Mouse (Mus musculus) MEL (cell line): ENCODE measurements around the gene Gm2897. TPM values are rescaled to one million over a fixed set of nuclear protein-coding genes. Genes with fewer than 3 reads are reported as not detected.
"Not testable (repeated sequence)": the region's sequence is repeated elsewhere in the genome, so short reads cannot be mapped to it uniquely, and the experiment has no call there.

ENCODE experiments used
- DNase-seq: peaks from one replicate; pipeline ENCODE4 v3.0.0; 2011; ENCODE audit warnings: low read depth, low spot score
- H3K27ac ChIP-seq: 2 replicates; pipeline ENCODE4 v1.5.1; 2012; ENCODE audit warnings: low read depth, mild to moderate bottlenecking, control low read depth, low read length, moderate library complexity; ENCODE audit not compliant: control insufficient read depth
- H3K27me3 ChIP-seq, 2 experiments: fragments of 150-350 bp in 1 of 2; sonication (generic) in 1 of 2; 2 replicates each; pipeline ENCODE4 v1.6.1; 2012; ENCODE audit warnings: low read length in 2 of 2, mild to moderate bottlenecking in 2 of 2, improper control_type of control experiment in 1 of 2, moderate library complexity in 1 of 2; ENCODE audit not compliant: insufficient read depth in 2 of 2, control insufficient read depth in 1 of 2
- H3K36me3 ChIP-seq, 2 experiments: 2 replicates each; pipeline ENCODE4 v1.6.1; 2012 to 2014; ENCODE audit warnings: low read length in 2 of 2, improper control_type of control experiment in 1 of 2, inconsistent platforms in 1 of 2, mild to moderate bottlenecking in 1 of 2; ENCODE audit not compliant: insufficient read depth in 2 of 2, control insufficient read depth in 1 of 2
- H3K4me1 ChIP-seq, 2 experiments: fragments of 150-350 bp in 1 of 2; sonication (generic) in 1 of 2; 2 replicates each; pipeline ENCODE4 v1.6.1; 2012; ENCODE audit warnings: low read length in 2 of 2, improper control_type of control experiment in 1 of 2, mild to moderate bottlenecking in 1 of 2; ENCODE audit not compliant: insufficient read depth in 2 of 2, control insufficient read depth in 1 of 2
- H3K4me3 ChIP-seq, 2 experiments: fragments of 150-350 bp in 1 of 2; sonication (generic) in 1 of 2; 2 replicates each; pipeline ENCODE4 v1.5.1; 2012; ENCODE audit warnings: low read depth in 2 of 2, low read length in 2 of 2, mild to moderate bottlenecking in 2 of 2, moderate library complexity in 2 of 2, control low read depth in 1 of 2, improper control_type of control experiment in 1 of 2; ENCODE audit not compliant: control insufficient read depth in 1 of 2, insufficient read depth in 1 of 2
- H3K79me2 ChIP-seq: 2 replicates; pipeline ENCODE4 v1.6.1; 2012; ENCODE audit warnings: mild to moderate bottlenecking, low read length, moderate library complexity; ENCODE audit not compliant: control insufficient read depth, poor library complexity, insufficient read depth
- H3K9ac ChIP-seq: 2 replicates; pipeline ENCODE4 v1.6.1; 2012; ENCODE audit warnings: low read depth, mild to moderate bottlenecking, control low read depth, low read length, moderate library complexity; ENCODE audit not compliant: control insufficient read depth, poor library complexity, severe bottlenecking
- H3K9me3 ChIP-seq: fragments of 150-350 bp; sonication (generic); replicated peaks from 2 replicates; pipeline ENCODE4 v1.6.1; 2012; ENCODE audit warnings: mild to moderate bottlenecking, low read length, improper control_type of control experiment, moderate library complexity; ENCODE audit not compliant: insufficient read depth
- polyA plus RNA-seq, 2 experiments: library from polyadenylated mRNA; stranded (reverse) in 1 of 2; unstranded in 1 of 2; fragments of >175 nt in 1 of 2; fragments of >200 nt in 1 of 2; gene quantifications; 2 replicates each; pipeline versions ENCODE4 v1.2.1 to v1.2.4; 2012; ENCODE audit warnings: low replicate concordance in 2 of 2, low read depth in 1 of 2; ENCODE audit not compliant: insufficient read length in 2 of 2, insufficient read depth in 1 of 2, missing spikeins in 1 of 2
- total RNA-seq: library from RNA; depleted of rRNA; stranded (reverse); fragments of 300-350 nt; gene quantifications from 2 replicates; pipeline ENCODE4 v1.2.3, GENCODE M21; 2012; rRNA removed

Gene Gm2897
- total RNA-seq = not detected in 2 replicates
- not detected for polyA plus RNA-seq

DNA sequence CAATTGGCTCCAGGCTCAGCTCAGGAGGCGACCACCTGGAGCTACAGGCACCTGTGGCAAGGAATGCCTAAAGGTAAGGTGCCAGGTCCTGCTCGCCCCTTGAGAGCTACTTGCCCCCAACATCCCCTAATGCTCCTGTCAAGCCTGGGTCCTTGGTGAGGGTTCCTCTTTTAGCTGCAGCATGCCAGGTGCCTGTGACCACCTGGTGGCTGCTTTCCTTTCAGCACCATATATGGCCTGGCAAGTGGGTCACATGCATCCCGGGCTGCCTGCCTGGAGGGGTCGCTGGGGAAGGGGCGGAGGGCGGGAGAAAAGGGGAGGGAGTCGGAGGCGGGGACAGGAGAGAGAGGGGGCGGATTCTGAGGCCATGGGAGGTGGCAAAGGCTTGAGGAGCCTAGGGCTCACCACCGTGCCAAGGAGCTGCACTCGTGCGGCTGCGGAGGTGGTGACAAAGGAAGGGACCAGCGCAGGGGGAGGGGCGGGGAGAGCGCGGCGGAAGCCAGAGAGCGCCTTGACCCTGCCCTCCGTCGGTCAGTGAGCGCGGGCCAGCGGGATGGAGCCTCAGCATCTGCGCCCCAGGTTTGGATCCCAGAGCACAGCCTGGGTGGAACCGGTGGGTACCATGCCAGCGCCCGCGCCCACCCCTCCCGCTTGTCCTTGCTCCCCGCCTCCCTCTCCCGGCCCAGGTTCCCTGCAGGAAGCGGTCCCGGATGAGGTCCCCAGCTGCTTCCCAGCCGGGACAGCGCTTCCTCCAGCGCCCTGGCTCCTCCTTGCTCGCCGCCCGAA, at the start of gene Gm2897:
Gene Gm2897 (plus strand): TSS at position 559 of the 786 bp plus-strand sequence.
- H3K27me3 ChIP-seq, H3K36me3 ChIP-seq, H3K9me3 ChIP-seq, DNase-seq, H3K4me3 ChIP-seq, H3K79me2 ChIP-seq, H3K27ac ChIP-seq, H3K9ac ChIP-seq, H3K4me1 ChIP-seq: not testable (repeated sequence)

DNA sequence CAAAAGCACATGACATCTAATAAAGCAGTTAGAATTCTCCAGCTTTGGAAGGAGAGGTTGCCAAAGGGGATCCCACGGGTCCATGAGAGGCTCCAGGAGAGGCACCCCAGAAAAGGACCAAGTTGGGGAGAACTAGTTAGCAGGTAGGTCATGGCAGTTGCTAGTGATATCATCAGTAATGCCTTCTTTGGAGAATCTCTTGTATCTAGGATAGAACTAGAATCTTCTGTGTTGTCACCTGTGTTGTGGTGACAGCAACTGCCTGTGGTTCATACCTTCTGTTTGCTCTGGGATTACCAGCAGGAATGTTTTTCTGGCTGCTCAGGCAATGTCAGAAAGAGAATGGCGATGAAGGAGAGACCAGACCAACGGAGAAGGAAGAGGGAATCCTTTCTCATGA, 19.4 kb upstream of the Gm2897 start, which contains the start of gene Gm2888:
Gene Gm2888 (plus strand): TSS at position 301 of the 400 bp plus-strand sequence.
- not testable (repeated sequence) for H3K4me3 ChIP-seq, H3K27me3 ChIP-seq, H3K4me1 ChIP-seq, H3K79me2 ChIP-seq, DNase-seq, H3K36me3 ChIP-seq, H3K9me3 ChIP-seq, H3K27ac ChIP-seq, H3K9ac ChIP-seq

DNA sequence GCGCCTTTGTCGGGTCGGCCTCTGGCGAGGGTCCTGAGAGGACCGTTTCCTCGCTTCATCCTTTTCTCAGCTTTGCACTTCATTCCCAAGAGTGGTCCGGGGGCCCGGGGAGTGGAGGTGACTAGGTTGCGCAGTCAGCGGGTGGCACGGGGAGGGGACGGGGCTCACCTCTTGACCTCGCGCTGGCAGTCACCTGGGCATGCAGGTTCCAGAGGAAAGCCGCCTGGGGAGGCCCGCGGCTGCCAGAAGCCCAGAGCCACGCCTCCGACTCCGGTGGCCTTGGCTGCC, 372 bp downstream of the Gm2897 start:
- H3K4me3 ChIP-seq = not testable (repeated sequence)

DNA sequence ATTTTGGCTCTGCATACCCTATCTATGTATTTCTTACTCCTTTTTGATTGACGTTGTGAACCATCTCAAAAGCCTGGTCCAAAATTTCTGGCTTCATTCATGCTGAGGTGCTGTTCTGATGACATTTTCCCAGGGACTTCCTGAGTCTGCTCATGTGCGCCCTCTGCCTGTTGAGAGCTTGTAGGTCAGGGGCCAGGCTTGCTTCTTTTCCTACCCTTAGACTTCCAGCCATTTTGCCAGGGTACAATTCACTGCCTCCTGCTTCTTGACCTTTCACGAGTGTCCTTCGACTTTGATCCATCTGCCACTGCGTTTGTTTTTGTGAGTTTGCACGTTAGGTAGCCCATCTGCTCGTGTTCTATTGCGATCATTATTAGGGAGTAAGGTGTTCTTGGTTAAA, 1.0 kb downstream of the Gm2897 start:
- not testable (repeated sequence) for H3K36me3 ChIP-seq, DNase-seq, H3K4me1 ChIP-seq, H3K27me3 ChIP-seq, H3K9ac ChIP-seq, H3K4me3 ChIP-seq, H3K79me2 ChIP-seq, H3K27ac ChIP-seq, H3K9me3 ChIP-seq

More for the DNA sequence above, 372 bp downstream of the Gm2897 start:
- not testable (repeated sequence) for H3K27me3 ChIP-seq, DNase-seq, H3K4me1 ChIP-seq, H3K9ac ChIP-seq, H3K27ac ChIP-seq, H3K36me3 ChIP-seq, H3K9me3 ChIP-seq, H3K79me2 ChIP-seq

DNA sequence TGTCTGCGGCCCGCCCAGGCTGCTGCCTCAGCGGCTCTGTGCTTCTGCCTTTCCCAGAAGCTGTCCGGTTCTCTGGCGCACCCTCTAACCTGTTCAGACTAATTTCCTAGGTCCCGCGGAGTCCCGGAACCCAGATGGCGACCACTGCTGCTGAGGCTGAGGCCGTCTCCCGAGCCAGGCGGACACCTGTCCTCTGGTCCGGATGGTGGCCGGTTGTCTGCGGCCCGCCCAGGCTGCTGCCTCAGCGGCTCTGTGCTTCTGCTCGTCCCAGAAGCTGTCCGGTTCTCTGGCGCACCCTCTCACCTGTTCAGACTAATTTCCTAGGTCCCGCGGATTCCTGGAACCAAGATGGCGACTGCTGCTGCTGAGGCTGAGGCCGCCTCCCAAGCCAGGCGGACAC, 67.0 kb downstream of the Gm2897 start:
- not testable (repeated sequence) for H3K4me1 ChIP-seq, H3K9ac ChIP-seq, H3K27ac ChIP-seq, H3K4me3 ChIP-seq, H3K9me3 ChIP-seq, H3K36me3 ChIP-seq, DNase-seq, H3K79me2 ChIP-seq, H3K27me3 ChIP-seq

Other genes with a start within 250 kb of the Gm2897 start
- not detected in 2 replicates for gene Gm2888, start 19.3 kb upstream of the Gm2897 start, total RNA-seq
- not detected for gene Gm2888, start 19.3 kb upstream of the Gm2897 start, polyA plus RNA-seq
- not detected in 2 replicates for gene Gm10340, start 84.7 kb downstream of the Gm2897 start, total RNA-seq
- not detected for gene Gm10340, start 84.7 kb downstream of the Gm2897 start, polyA plus RNA-seq
- not detected in 2 replicates for gene Gm5795, start 139.0 kb downstream of the Gm2897 start, total RNA-seq
- not detected for gene Gm5795, start 139.0 kb downstream of the Gm2897 start, polyA plus RNA-seq
- not detected in 2 replicates for gene D830030K20Rik, start 159.2 kb downstream of the Gm2897 start, total RNA-seq
- gene D830030K20Rik, start 159.2 kb downstream of the Gm2897 start, polyA plus RNA-seq = not detected